Mouse (Mus musculus): ENCODE results near the gene Wdr20rt. TPM values are rescaled to one million over a fixed set of nuclear protein-coding genes. Genes with fewer than 3 reads are reported as not detected.
"Not testable (repeated sequence)": the region's sequence is repeated elsewhere in the genome, so short reads cannot be mapped to it uniquely, and the experiment has no call there.

The Wdr20rt gene
- not detected in 2 replicates for polyA plus RNA-seq (2015; fragmentation: Nextera tagmentation; extraction: Ambion mirVana)

- no peaks in the 10 kb centered on the region for H3K27me3 ChIP-seq
- no peak within 1 kb of the TSS for H3K4me2 ChIP-seq
- no peaks in the 10 kb centered on the region for H3K36me3 ChIP-seq
- H3K9ac ChIP-seq, result no peak within 1 kb of the TSS
- H3K9me3 ChIP-seq (replicated peaks), result no peaks in the 10 kb centered on the region
- no peak for ATAC-seq (replicated peaks; ENCODE audit: insufficient number of reproducible peaks, insufficient read depth, low FRiP score, low read depth)
- no peak within 1 kb of the TSS for H3K27ac ChIP-seq
- no peaks in the 10 kb centered on the region for H3K4me1 ChIP-seq (replicated peaks)
- H3K4me3 ChIP-seq, result no peak within 1 kb of the TSS
- WGBS, result 90% methylated on average over 22 of the region's 22 CpGs
These were observed at the start of gene Wdr20rt for GRCm38 (mm10) chr12:65225467-65225945. Gene Wdr20rt, plus strand, starts transcription at chr12:65225517.

- Histone ChIP-seq H3K4me2 (no peak overlapping the region), H3K27me3 (no peaks in the 10 kb centered on the region), H3K4me3 (no peak overlapping the region), H3K9me3 (replicated peaks) (no peaks in the 10 kb centered on the region), H3K36me3 (no peaks in the 10 kb centered on the region), H3K9ac (no peak overlapping the region), H3K27ac (no peak overlapping the region), H3K4me1 (replicated peaks) (no peaks in the 10 kb centered on the region)
- ATAC-seq (replicated peaks; ENCODE audit: insufficient number of reproducible peaks, insufficient read depth, low FRiP score, low read depth), result no peak
- 47% methylated on average over 3 of the region's 3 CpGs for WGBS
These were observed 38.0 kb upstream of the Wdr20rt start for GRCm38 (mm10) chr12:65187365-65187764.

- no peaks in the 10 kb centered on the region for H3K36me3 ChIP-seq
- no peak overlapping the region for H3K4me3 ChIP-seq
- no peak overlapping the region for H3K9ac ChIP-seq
- H3K4me2 ChIP-seq, result no peak overlapping the region
- no peaks in the 10 kb centered on the region for H3K27me3 ChIP-seq
- H3K4me1 ChIP-seq (replicated peaks), result no peaks in the 10 kb centered on the region
- no peak overlapping the region for H3K27ac ChIP-seq
- 60% methylated on average over 2 of the region's 2 CpGs for WGBS
- H3K9me3 ChIP-seq (replicated peaks), result no peaks in the 10 kb centered on the region
- no peak for ATAC-seq (replicated peaks; ENCODE audit: insufficient number of reproducible peaks, insufficient read depth, low FRiP score, low read depth)
These were observed 36.1 kb upstream of the Wdr20rt start for GRCm38 (mm10) chr12:65189213-65189612.

- H3K4me1 ChIP-seq (replicated peaks), result no peaks in the 10 kb centered on the region
- H3K36me3 ChIP-seq, result no peaks in the 10 kb centered on the region
- H3K9ac ChIP-seq, result no peak overlapping the region
- WGBS, result 52% methylated on average over 5 of the region's 5 CpGs
- ATAC-seq (replicated peaks; ENCODE audit: insufficient number of reproducible peaks, insufficient read depth, low FRiP score, low read depth), result no peak
- H3K4me3 ChIP-seq, result no peak overlapping the region
- H3K27ac ChIP-seq, result no peak overlapping the region
- H3K4me2 ChIP-seq, result no peak overlapping the region
- H3K9me3 ChIP-seq (replicated peaks), result no peaks in the 10 kb centered on the region
- no peaks in the 10 kb centered on the region for H3K27me3 ChIP-seq
These were observed 31.2 kb upstream of the Wdr20rt start for GRCm38 (mm10) chr12:65194003-65194530.

GRCm38 (mm10) chr12:65201812-65202211 lies 23.5 kb upstream of the Wdr20rt start:
- Histone ChIP-seq H3K4me2 (no peak overlapping the region), H3K4me3 (no peak overlapping the region), H3K36me3 (no peaks in the 10 kb centered on the region), H3K27me3 (no peaks in the 10 kb centered on the region), H3K4me1 (replicated peaks) (no peaks in the 10 kb centered on the region), H3K27ac (no peak overlapping the region), H3K9ac (no peak overlapping the region), H3K9me3 (replicated peaks) (no peaks in the 10 kb centered on the region)
- ATAC-seq (replicated peaks; ENCODE audit: insufficient number of reproducible peaks, insufficient read depth, low FRiP score, low read depth), result no peak
- 89% methylated on average over 2 of the region's 2 CpGs for WGBS

DNA sequence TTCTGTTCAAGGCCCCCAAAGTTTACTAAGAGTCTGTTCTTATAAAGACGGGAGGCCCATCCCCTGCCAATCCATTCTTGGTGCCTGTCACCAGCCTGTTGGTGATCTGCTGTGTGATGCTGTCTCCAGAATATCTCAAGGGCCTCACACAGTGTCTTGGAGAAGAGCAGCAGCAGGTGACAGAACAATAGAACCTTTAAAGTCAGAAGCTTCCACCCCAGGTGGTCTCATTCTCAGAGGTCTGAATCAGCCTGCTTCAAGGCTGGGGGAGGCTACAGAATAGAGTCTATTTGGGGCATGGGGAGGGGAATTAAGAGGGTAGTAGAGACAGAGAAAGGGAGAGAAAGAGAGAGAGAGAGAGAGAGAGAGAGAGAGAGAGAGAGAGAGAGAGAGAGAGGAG lies 18.9 kb upstream of the Wdr20rt start:
- 79% methylated on average over 1 of the region's 1 CpGs for WGBS
- Histone ChIP-seq H3K27ac (no peak overlapping the region), H3K9me3 (replicated peaks) (no peaks in the 10 kb centered on the region), H3K9ac (no peak overlapping the region), H3K4me1 (replicated peaks) (no peaks in the 10 kb centered on the region), H3K36me3 (no peaks in the 10 kb centered on the region), H3K4me3 (no peak overlapping the region), H3K27me3 (no peaks in the 10 kb centered on the region), H3K4me2 (no peak overlapping the region)
- ATAC-seq (replicated peaks; ENCODE audit: insufficient number of reproducible peaks, insufficient read depth, low FRiP score, low read depth), result no peak

- Histone ChIP-seq H3K27me3 (no peaks in the 10 kb centered on the region), H3K4me2 (no peak overlapping the region), H3K9me3 (replicated peaks) (no peaks in the 10 kb centered on the region), H3K9ac (no peak overlapping the region), H3K27ac (no peak overlapping the region), H3K4me1 (replicated peaks) (no peaks in the 10 kb centered on the region), H3K4me3 (no peak overlapping the region), H3K36me3 (no peaks in the 10 kb centered on the region)
- ATAC-seq (replicated peaks; ENCODE audit: insufficient number of reproducible peaks, insufficient read depth, low FRiP score, low read depth), result no peak
- 83% methylated on average over 6 of the region's 6 CpGs for WGBS
These were observed 8.9 kb upstream of the Wdr20rt start for GRCm38 (mm10) chr12:65216404-65216840.

DNA sequence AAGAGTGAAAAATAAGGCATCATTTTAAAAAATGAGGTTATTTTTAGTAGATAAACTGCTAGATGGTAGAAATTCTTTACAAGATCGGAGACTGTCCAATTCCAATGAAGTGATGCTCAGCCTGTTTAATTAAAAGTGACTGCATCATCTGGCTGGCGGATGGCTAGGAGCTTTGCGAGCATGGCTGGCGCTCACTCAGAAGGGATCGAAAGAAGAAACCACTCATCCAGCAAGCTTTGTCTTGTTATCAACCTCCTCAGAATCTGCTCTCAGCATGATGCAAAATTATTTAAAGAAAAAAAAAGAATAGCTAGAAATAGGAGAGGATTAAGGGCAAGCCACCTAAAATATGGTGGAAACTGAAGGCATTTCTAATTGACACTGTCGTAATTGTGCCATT lies 3.3 kb downstream of the Wdr20rt start:
- H3K27ac ChIP-seq, result no peak overlapping the region
- no peaks in the 10 kb centered on the region for H3K4me1 ChIP-seq (replicated peaks)
- H3K9ac ChIP-seq, result no peak overlapping the region
- H3K36me3 ChIP-seq, result no peaks in the 10 kb centered on the region
- H3K9me3 ChIP-seq (replicated peaks), result no peaks in the 10 kb centered on the region
- H3K4me3 ChIP-seq, result no peak overlapping the region
- no peak for ATAC-seq (replicated peaks; ENCODE audit: insufficient number of reproducible peaks, insufficient read depth, low FRiP score, low read depth)
- no peak overlapping the region for H3K4me2 ChIP-seq
- H3K27me3 ChIP-seq, result no peaks in the 10 kb centered on the region
- WGBS, result 74% methylated on average over 6 of the region's 6 CpGs

GRCm38 (mm10) chr12:65229041-65229440 lies 3.7 kb downstream of the Wdr20rt start:
- Histone ChIP-seq H3K4me1 (replicated peaks) (no peaks in the 10 kb centered on the region), H3K36me3 (no peaks in the 10 kb centered on the region), H3K9ac (no peak overlapping the region), H3K4me3 (no peak overlapping the region), H3K9me3 (replicated peaks) (no peaks in the 10 kb centered on the region), H3K27me3 (no peaks in the 10 kb centered on the region), H3K4me2 (no peak overlapping the region), H3K27ac (no peak overlapping the region)
- no peak for ATAC-seq (replicated peaks; ENCODE audit: insufficient number of reproducible peaks, insufficient read depth, low FRiP score, low read depth)

DNA sequence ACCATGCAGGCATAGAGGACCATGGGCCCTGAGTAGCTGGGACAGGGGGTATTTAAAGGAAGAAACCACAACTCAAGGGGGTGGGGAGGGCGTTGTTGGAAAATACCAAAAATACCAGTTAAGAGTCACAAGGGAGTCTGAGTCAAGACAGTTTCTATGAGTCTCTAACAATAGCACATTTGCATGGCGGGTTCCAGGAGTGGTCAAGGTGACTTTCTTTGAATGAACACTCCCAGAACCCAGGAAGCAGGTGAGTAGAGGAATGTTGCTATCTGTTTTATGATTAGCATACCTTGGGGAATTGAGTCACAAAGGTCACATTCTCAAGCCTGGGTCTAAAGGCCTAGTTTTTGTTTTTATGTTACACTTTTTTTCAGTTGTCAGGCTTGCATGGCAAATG lies 7.5 kb downstream of the Wdr20rt start:
- H3K27ac ChIP-seq; H3K9ac ChIP-seq; H3K4me2 ChIP-seq; ATAC-seq (replicated peaks; ENCODE audit: insufficient number of reproducible peaks, insufficient read depth, low FRiP score, low read depth); H3K9me3 ChIP-seq (replicated peaks); H3K27me3 ChIP-seq; H3K4me3 ChIP-seq; H3K4me1 ChIP-seq (replicated peaks); H3K36me3 ChIP-seq: not testable (repeated sequence)
- WGBS, result 74% methylated on average over 2 of the region's 2 CpGs

DNA sequence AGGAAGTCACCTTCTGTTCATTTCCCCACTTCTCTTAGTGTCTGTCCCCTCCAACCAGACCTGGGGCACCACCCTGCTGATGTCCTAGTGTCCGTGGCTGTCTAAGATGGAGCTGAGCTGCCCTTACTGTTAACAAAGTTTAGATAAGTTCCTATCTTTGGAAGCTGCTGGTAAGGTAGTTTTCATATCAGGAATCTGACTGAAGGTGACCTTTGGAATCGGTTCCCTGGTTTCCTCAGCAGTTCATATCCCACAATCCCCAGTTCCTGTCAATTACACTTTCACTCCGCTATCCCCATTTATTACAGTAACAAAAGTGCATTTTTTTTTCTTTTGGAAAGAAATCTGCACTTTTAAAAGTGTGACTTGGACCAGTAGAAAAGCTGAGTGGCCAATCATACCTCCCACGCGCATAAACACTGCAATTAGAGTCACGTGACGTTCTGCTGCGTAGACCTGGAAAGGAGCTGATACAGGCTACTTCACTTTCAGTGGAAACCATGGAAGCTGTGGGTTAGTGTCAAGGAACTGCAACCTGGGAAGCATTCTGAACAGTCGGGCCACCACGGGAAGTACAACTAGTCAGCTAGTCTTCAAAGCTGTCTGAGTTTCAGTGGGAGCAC lies 24.9 kb downstream of the Wdr20rt start:
- H3K9me3 ChIP-seq (replicated peaks), result no peaks in the 10 kb centered on the region

DNA sequence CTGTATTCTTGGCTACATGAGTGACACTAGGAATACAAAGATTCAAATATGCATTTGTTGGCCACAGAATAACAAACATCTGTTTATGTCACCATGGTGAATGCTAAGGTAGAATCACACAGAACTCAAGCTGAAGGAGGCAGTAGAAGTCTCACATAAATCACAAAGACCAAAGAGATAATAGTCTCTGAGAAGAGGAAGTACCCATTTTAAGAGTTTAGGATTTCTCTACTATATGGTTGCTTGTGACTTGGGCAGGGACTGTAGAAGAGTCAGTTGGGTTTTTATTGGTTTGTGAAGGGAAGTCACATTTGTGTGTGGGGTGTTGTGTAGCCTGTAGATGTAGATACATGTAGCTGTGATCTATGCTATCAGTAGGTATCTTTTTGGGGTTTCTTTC lies 31.6 kb downstream of the Wdr20rt start:
- no peak overlapping the region for H3K27ac ChIP-seq
- no peaks in the 10 kb centered on the region for H3K36me3 ChIP-seq
- peaks cover 14% of the 10 kb centered on the region; the same call in 1 of the 2 replicates for H3K4me1 ChIP-seq (replicated peaks)
- no peak overlapping the region for H3K4me2 ChIP-seq
- no peak for ATAC-seq (replicated peaks; ENCODE audit: insufficient number of reproducible peaks, insufficient read depth, low FRiP score, low read depth)
- no peak overlapping the region for H3K9ac ChIP-seq
- no peaks in the 10 kb centered on the region for H3K27me3 ChIP-seq
- no peaks in the 10 kb centered on the region for H3K9me3 ChIP-seq (replicated peaks)
- H3K4me3 ChIP-seq, result no peak overlapping the region

More for the DNA sequence above, 24.9 kb downstream of the Wdr20rt start:
- no peaks in the 10 kb centered on the region for H3K36me3 ChIP-seq
- no peaks in the 10 kb centered on the region for H3K4me1 ChIP-seq (replicated peaks)
- no peaks in the 10 kb centered on the region for H3K27me3 ChIP-seq
- no peak overlapping the region for H3K4me3 ChIP-seq
- no peak overlapping the region for H3K27ac ChIP-seq
- WGBS, result 78% methylated on average over 10 of the region's 10 CpGs
- no peak overlapping the region for H3K9ac ChIP-seq
- no peak overlapping the region for H3K4me2 ChIP-seq
- ATAC-seq (replicated peaks; ENCODE audit: insufficient number of reproducible peaks, insufficient read depth, low FRiP score, low read depth), result no peak

Data from heart, embryonic 15.5 days (tissue).